Mouse (Mus musculus) G1E (cell line): ENCODE results near the gene Ccdc191.

Experiments used
- CTCF ChIP-seq: IDR thresholded peaks from 2 replicates; pipeline ENCODE4 v1.5.1; 2012; ENCODE audit warnings: low read depth, low read length, inconsistent platforms, mixed read lengths
- POLR2AphosphoS5 ChIP-seq: IDR thresholded peaks from 2 replicates; pipeline ENCODE4 v1.6.1; 2012; ENCODE audit warnings: low read depth, low read length, inconsistent platforms; ENCODE audit not compliant: insufficient replicate concordance
- TAL1 ChIP-seq: conservative IDR thresholded peaks from 2 replicates; pipeline ENCODE4 v1.6.1; 2012; ENCODE audit warnings: low read depth, low read length, inconsistent platforms, mixed read lengths

DNA sequence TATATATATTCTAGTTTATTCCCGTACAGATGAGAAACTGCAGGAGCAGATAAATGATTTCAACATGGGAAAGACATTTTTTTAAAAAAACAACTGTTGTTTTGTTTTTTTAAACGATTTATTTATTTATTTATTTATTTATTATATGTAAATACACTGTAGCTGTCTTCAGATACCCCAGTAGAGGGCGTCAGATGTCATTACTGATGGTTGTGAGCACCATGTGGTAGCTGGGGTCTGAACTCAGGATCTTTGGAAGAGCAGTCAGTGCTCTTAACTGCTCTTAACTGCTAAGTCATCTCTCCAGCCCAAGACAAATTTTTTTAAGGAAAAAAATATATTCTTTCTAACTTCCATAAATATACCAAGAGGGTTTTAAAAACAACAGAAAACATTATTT lies 8.0 kb upstream of the Ccdc191 start:
- no peak for TF ChIP-seq TAL1
- TF ChIP-seq CTCF = no peak
- TF ChIP-seq POLR2AphosphoS5 = no peak
